Mouse (Mus musculus) bone marrow macrophage, adult 2 months (primary cell): ENCODE data around the gene Stx1b. TPM values are rescaled to one million over a fixed set of nuclear protein-coding genes. Genes with fewer than 3 reads are reported as not detected.

Experiments used
- H3K27ac ChIP-seq: 2 replicates; pipeline ENCODE4 v1.5.1; 2012; ENCODE audit warnings: low read depth, low read length; ENCODE audit not compliant: insufficient read depth
- H3K4me1 ChIP-seq: 2 replicates; pipeline ENCODE4 v1.6.1; 2012; ENCODE audit warnings: low read length; ENCODE audit not compliant: control insufficient read depth, insufficient read depth
- H3K4me3 ChIP-seq: 2 replicates; pipeline ENCODE4 v1.5.1; 2012; ENCODE audit warnings: mild to moderate bottlenecking, low read length, moderate library complexity; ENCODE audit not compliant: insufficient read depth
- CTCF ChIP-seq: IDR thresholded peaks from 2 replicates; pipeline ENCODE4 v1.5.1; 2012; ENCODE audit warnings: low read depth, mild to moderate bottlenecking, low read length, moderate library complexity
- POLR2A ChIP-seq: IDR thresholded peaks from 2 replicates; pipeline ENCODE4 v1.6.1; 2012; ENCODE audit warnings: mild to moderate bottlenecking, low read depth, low read length, borderline replicate concordance
- polyA plus RNA-seq: library from polyadenylated mRNA; stranded (reverse); fragments of >200 nt; gene quantifications from 2 replicates; pipeline ENCODE4 v1.2.4, GENCODE M21; 2012; ENCODE audit not compliant: missing spikeins, insufficient read depth, insufficient read length

Gene Stx1b
- polyA plus RNA-seq, result not detected in 2 replicates

- Histone ChIP-seq H3K4me1 (peaks cover 6% of the 10 kb centered on the region; the same call in 1 of the 2 replicates), H3K4me3 (no peak within 1 kb of the TSS), H3K27ac (no peak within 1 kb of the TSS)
- TF ChIP-seq POLR2A, result no peak
- no peak for TF ChIP-seq CTCF
Measured at GRCm38 (mm10) chr7:127824176-127824871, at the start of gene Stx1b, which contains the start of gene Stx4a. Stx1b (minus strand) TSS chr7:127824549. Stx4a (plus strand) TSS chr7:127824294.

DNA sequence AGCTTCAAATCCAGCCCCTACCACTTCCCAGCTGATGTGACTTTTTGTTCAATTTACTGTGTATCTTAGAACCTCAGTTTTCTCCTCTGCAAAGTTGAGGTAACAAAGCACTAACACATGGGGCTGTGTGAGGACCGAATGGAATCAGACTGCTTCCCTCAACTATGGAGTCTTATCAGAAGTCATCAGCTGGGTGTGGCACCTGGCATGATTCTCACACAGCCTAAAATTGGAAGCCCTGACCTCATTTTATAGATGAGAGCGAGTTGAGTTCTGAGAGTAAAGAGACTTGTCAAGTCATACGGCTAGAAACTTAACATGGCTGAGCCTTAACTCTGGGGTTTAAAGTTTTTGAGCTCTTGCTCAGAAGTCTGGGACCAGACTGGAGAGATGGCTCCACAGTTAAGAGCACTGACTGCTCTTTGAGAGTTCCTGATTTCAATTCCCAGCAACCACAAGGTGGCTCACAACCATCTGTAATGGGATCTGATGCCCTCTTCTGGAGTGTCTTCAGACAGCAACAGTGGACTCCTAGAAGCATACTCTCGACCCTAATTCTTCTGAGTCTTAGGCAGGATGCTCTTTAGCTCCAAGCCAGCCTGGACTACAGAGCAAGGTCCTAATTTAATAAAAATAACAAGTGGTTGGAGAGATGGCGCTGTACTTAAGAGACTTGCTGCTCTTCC lies 45.9 kb upstream of the Stx1b start:
- no peak overlapping the region for H3K4me3 ChIP-seq
- no peak overlapping the region for H3K27ac ChIP-seq
- TF ChIP-seq POLR2A (no peak), CTCF (no peak)
- peaks cover 27% of the 10 kb centered on the region for H3K4me1 ChIP-seq

GRCm38 (mm10) chr7:127869149-127869810 lies 44.9 kb upstream of the Stx1b start:
- TF ChIP-seq CTCF (no peak), POLR2A (no peak)
- Histone ChIP-seq H3K4me3 (no peak overlapping the region), H3K4me1 (peaks cover 23% of the 10 kb centered on the region), H3K27ac (no peak overlapping the region)

DNA sequence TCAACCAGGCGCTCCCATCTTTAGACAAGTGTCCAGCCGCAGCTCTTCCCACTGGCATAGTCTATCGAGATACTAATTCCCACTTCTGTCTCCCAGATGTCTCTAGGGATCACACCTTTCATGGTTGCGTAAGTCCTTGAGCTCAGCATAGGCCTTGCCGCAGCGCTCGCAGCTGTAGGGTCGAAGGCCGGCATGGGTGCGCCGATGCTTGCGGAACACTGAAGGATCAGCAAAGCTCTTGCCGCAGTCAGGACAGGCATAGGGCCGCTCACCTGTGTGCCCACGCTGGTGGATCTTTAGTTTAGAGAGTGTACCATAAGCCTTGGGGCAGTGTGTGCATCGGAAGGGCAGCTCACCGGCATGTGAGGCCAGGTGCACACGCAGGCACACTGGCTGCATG lies 43.3 kb upstream of the Stx1b start:
- TF ChIP-seq CTCF, result no peak
- H3K4me3 ChIP-seq, result no peak overlapping the region
- H3K4me1 ChIP-seq, result peaks cover 12% of the 10 kb centered on the region
- H3K27ac ChIP-seq, result no peak overlapping the region

DNA sequence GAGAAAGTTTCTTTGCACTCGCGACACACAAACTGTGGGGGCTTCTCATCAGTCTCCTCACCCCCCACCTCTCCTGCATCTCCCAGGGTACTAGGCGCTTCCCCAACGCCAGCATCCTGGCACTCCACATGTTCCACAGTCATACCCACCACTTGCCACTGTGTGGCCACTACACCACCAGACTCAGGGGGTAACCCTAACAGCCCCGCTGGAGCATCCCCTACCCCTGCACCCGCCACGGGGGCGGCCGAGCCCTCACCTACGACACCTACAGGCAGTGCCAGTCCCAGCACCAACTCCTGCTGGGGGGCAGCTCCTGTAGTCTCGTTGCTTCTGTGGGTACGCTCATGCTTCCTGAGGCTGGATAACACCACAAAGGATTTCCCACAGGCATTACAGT lies 42.1 kb upstream of the Stx1b start:
- TF ChIP-seq POLR2A (no peak), CTCF (no peak)

GRCm38 (mm10) chr7:127858258-127858657 lies 33.9 kb upstream of the Stx1b start:
- TF ChIP-seq POLR2A (no peak), CTCF (no peak)
- no peak overlapping the region for H3K4me3 ChIP-seq
- no peaks in the 10 kb centered on the region for H3K4me1 ChIP-seq
- H3K27ac ChIP-seq, result no peak overlapping the region

More for the DNA sequence above, 42.1 kb upstream of the Stx1b start:
- no peak overlapping the region for H3K27ac ChIP-seq
- no peak overlapping the region for H3K4me3 ChIP-seq
- peaks cover 10% of the 10 kb centered on the region for H3K4me1 ChIP-seq

DNA sequence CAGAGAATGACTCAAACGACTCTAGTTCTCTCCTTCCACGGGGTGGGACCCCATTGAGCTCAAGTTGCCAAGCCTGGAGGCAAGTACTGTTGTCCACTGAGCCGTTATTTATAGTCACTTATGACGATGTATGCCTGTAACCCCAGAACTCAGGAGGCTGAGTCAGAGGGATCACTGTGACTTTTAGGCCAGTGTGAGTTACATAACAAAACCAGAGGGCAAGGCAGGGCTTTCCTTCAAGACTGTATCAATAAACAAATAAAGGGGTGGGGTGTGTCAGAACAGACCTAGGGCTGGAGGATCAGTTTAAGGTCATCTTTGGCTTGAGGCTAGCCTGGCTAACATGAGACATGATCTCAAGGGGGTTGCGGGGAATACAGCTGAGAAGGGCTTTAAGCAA lies 26.6 kb upstream of the Stx1b start:
- Histone ChIP-seq H3K4me1 (peaks cover 34% of the 10 kb centered on the region), H3K27ac (peak overlapping the region; percentile 92), H3K4me3 (peak overlapping the region; percentile 44)
- TF ChIP-seq CTCF (no peak), POLR2A (no peak)

DNA sequence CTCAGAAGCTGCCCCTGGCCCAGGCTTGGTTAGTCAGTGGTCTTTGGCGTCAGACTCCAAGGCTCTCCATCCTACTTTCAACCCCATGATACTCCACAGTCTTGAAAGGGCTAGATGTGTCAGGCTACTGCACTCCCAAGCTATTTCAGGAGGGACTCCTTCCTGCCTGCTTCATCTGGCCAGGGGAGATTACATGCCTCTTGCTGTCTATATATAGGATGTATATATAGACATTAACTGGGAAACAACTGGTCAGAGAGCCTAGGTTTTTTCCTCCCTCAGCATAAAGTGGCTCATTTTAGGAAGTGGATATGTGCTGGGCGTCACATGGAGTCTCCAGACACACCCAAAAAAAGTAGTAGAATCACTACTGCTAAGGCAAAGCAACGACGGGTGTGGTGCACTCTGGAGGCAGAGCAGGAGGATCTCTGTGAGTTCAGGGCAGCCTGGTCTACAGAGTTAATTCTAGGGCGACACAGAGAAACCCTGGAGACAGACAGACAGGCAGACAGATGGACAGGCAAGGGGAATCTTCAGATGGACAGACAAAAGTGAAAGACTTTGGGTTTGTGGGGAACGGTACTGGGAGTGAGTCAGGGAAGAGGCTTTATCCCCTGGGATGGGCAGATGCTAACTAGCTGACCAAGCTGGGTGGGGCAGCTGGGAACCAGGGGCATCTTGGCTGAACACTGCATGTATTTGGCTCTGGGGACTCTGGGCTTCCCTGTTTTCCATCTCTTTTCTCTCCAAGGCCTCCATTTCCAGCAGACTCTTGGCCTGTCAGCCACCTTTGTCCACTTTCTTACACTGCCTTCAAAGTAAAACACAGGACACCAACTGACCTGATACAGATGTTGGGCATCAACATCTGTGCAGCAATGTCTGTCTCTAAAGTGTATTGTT lies 25.9 kb upstream of the Stx1b start:
- Histone ChIP-seq H3K27ac (peak overlapping the region; percentile 92), H3K4me3 (peak overlapping the region; percentile 44), H3K4me1 (peaks cover 34% of the 10 kb centered on the region)
- TF ChIP-seq POLR2A, result peak; percentile 21; the same call in 1 of the 2 replicates
- no peak for TF ChIP-seq CTCF
